In the genomic region with DNA sequence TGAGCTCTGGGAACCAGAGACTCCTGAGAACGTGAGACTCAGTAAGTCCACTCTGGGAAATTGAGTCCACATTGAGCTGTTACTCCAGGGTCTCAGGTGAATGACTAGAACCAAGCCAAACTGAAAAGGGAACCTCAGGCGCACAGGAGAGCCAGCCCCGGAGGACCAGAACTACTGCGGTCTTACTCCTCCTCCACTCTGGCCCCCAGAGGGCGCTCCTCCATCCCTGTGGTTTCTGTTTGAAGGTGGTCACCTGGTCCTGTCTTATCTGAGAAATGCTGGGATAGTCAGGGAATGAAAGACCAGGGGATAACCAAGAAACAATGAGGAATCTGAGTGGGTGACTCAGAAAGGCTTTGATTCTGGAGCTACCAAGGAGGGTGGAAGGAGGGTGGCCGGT, we compare ENCODE assay signal across 8 mouse cellular contexts. TPM values are rescaled to one million over a fixed set of nuclear protein-coding genes. Genes with fewer than 3 reads are reported as not detected.
A peak's percentile ranks its signal among the peaks of the same experiment; 100 is the strongest.
DNase-seq lines count a peak whose midpoint lies in the region; ATAC-seq lines count a peak whose summit lies in the region.

No protein-coding gene starts in this region.

- H3K4me3 ChIP-seq in midbrain, embryonic 10.5 days, result no peak overlapping the region
- H3K4me3 ChIP-seq in midbrain, embryonic 16.5 days (ENCODE audit: low read depth, low read length), result no peak overlapping the region
- H3K4me3 ChIP-seq in hindbrain, embryonic 12.5 days, result no peak overlapping the region

- H3K27me3 ChIP-seq in midbrain, embryonic 10.5 days (ENCODE audit: low read depth, poor library complexity, severe bottlenecking), result peaks cover 59% of the 10 kb centered on the region
- H3K27me3 ChIP-seq in midbrain, embryonic 16.5 days (ENCODE audit: control insufficient read depth, insufficient read depth, low read depth, low read length), result peaks cover 16% of the 10 kb centered on the region
- peaks cover 41% of the 10 kb centered on the region for H3K27me3 ChIP-seq in hindbrain, embryonic 12.5 days

- H3K9ac ChIP-seq in midbrain, embryonic 16.5 days (ENCODE audit: low read depth, low read length), result no peak overlapping the region
- no peak overlapping the region for H3K9ac ChIP-seq in hindbrain, embryonic 12.5 days

- H3K4me1 ChIP-seq in midbrain, embryonic 10.5 days, result peaks cover 37% of the 10 kb centered on the region
- H3K4me1 ChIP-seq in midbrain, embryonic 16.5 days (ENCODE audit: control insufficient read depth, insufficient read depth, low read length), result peaks cover 6% of the 10 kb centered on the region; the same call in 1 of the 2 replicates
- peaks cover 10% of the 10 kb centered on the region for H3K4me1 ChIP-seq in hindbrain, embryonic 12.5 days

- no peaks in the 10 kb centered on the region for H3K9me3 ChIP-seq in midbrain, embryonic 10.5 days (replicated peaks)
- H3K9me3 ChIP-seq in midbrain, embryonic 16.5 days (replicated peaks; ENCODE audit: control insufficient read depth, low read length, poor library complexity, severe bottlenecking), result no peaks in the 10 kb centered on the region
- no peaks in the 10 kb centered on the region for H3K9me3 ChIP-seq in hindbrain, embryonic 12.5 days (replicated peaks)

- no peak for ATAC-seq in midbrain, embryonic 16.5 days
- ATAC-seq in hindbrain, embryonic 12.5 days (ENCODE audit: low FRiP score), result no peak

- H3K36me3 ChIP-seq in midbrain, embryonic 10.5 days, result no peaks in the 10 kb centered on the region
- no peaks in the 10 kb centered on the region for H3K36me3 ChIP-seq in midbrain, embryonic 16.5 days (ENCODE audit: control insufficient read depth, insufficient read depth, low read length)
- no peaks in the 10 kb centered on the region for H3K36me3 ChIP-seq in hindbrain, embryonic 12.5 days

- no peak overlapping the region for H3K4me2 ChIP-seq in midbrain, embryonic 16.5 days (ENCODE audit: low read length)
- H3K4me2 ChIP-seq in hindbrain, embryonic 12.5 days (replicated peaks), result no peak overlapping the region

- no peak overlapping the region for H3K27ac ChIP-seq in midbrain, embryonic 10.5 days (replicated peaks)
- H3K27ac ChIP-seq in midbrain, embryonic 16.5 days (ENCODE audit: low read length), result no peak overlapping the region
- H3K27ac ChIP-seq in hindbrain, embryonic 12.5 days, result no peak overlapping the region

- peak; percentile 59 for DNase-seq in midbrain, embryonic 10.5 days (ENCODE audit: low spot score)
- peak; percentile 88 for DNase-seq in adrenal gland, postnatal 14 days
- peak; percentile 51 to 56 for DNase-seq in gastrocnemius, adult 8-10 months (ENCODE audit: low spot score in 2 of 2)
- peak; percentile 36 for DNase-seq in layer of hippocampus, adult 9-10 months (ENCODE audit: low spot score)
- DNase-seq in lung, postnatal 4 days, result peak; percentile 71 to 80
- peak; percentile 36 to 54 for DNase-seq in spleen, postnatal 14 days (ENCODE audit: low spot score in 2 of 2)

- 17% methylated on average over 6 of the region's 6 CpGs for WGBS in midbrain, embryonic 10.5 days
- WGBS in midbrain, embryonic 16.5 days, result 21% methylated on average over 6 of the region's 6 CpGs
- WGBS in hindbrain, embryonic 12.5 days, result 17% methylated on average over 6 of the region's 6 CpGs

RNA-seq across cellular contexts. Expression of a gene that starts 4.5 kb away (rescaled TPM):
- polyA plus RNA-seq in midbrain, embryonic 10.5 days (2016; fragmentation: Nextera tagmentation; extraction: Ambion mirVana), result 1.8 and 2.2 TPM in 2 replicates
- polyA plus RNA-seq in midbrain, embryonic 16.5 days (2015; fragmentation: Nextera tagmentation; extraction: Ambion mirVana), result 1.6 and 2.3 TPM in 2 replicates
- 33.3 and 38.6 TPM in 2 replicates for total RNA-seq in adrenal gland, postnatal 14 days (2021)
- 10 to 100 TPM in 2 of 4 experiments, 1 to 10 TPM in 2; 9.0 to 12.5 (median 9.9) TPM for total RNA-seq in gastrocnemius, adult 8-10 months (2022)
- 4.1 and 4.2 TPM in 2 replicates for polyA plus RNA-seq in hindbrain, embryonic 12.5 days (2016; fragmentation: Nextera tagmentation; extraction: Ambion mirVana)

Comparison
In these comparisons a context has a peak if more than half of its experiments do, and no peak if none do; other contexts are left out.
1. DNase-seq: peak in every context shown above with its lines; median percentile 88 in adrenal gland, postnatal 14 days; 76 in lung, postnatal 4 days; 59 in midbrain, embryonic 10.5 days; 54 in gastrocnemius, adult 8-10 months; 45 in spleen, postnatal 14 days; 36 in layer of hippocampus, adult 9-10 months.